Mouse (Mus musculus): ENCODE measurements around the gene Mx1. TPM values are rescaled to one million over a fixed set of nuclear protein-coding genes. Genes with fewer than 3 reads are reported as not detected.

The Mx1 gene
- 0.72 and 2.2 TPM in 2 replicates for total RNA-seq (2012; rRNA removed)
- total RNA-seq (2014; rRNA removed) = 7.8 and 10.5 TPM in 2 replicates
- 7.9 and 8.6 TPM in 2 replicates for polyA plus RNA-seq (2012; ENCODE audit: insufficient read length, low read depth)

DNA sequence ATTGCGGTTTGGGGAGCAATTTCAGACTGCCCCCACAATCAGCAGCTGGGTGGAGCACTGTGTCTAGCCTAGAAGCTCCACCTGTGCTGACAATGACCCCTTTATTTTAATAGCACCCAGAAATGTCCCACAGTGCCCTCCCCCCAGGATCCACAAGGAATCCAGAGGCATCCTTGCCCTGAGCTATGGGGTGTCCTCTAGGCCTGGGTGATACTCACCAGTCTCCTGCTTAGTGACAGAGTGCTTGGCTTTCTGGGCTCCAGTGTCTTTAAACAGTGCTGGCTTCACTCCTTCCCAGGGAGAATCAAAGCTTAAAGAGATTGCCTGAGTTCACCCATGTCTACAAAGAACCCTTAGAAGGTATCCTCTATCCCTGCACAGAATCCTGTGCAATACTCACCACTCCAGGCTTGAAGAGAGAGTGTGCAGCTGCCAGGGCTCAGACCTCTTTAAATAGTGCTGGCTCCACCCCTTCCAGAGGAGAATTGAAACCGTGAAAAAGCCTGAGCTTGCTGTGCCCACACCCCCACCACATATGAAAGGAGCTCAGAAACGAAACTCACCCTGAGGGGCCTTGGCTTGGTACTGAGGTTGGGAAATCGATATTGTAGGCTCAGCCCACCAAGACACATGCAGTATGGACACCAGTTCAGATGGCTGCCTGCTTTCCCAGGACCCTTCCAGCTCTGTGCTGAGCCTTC is at the start of gene Mx1:
Mx1 (minus strand) TSS at position 427 of the 701 bp plus-strand sequence.
- peak; percentile 88 for DNase-seq (ENCODE audit: extremely low read depth)
- in situ Hi-C loops (cut with MboI; ENCODE audit: low pct_ligation_motif_present, low pct_unique_long_range_greater_than_20kb, low sequenced_read_pairs) (no loop called here), dilution Hi-C loops (cut with MboI; ENCODE audit: extremely low pct_ligation_motif_present, extremely low pct_unique_long_range_greater_than_20kb, low sequenced_read_pairs) (no loop called here)
- Histone ChIP-seq H3K9me3 (replicated peaks; ENCODE audit: low read length) (no peaks in the 10 kb centered on the region), H3K4me2 (ENCODE audit: insufficient read depth, low read depth, poor library complexity, severe bottlenecking) (peak within 1 kb of the TSS; percentile 77), H3K4me1 (ENCODE audit: control insufficient read depth in 1 of 2, insufficient read depth in 2 of 2) (peaks cover 33 to 60% of the 10 kb centered on the region in 2 experiments), H3K36me3 (replicated peaks in 1 of 2; ENCODE audit: control insufficient read depth in 1 of 2, insufficient read depth in 1 of 2, low read length in 1 of 2) (no peaks in the 10 kb centered on the region), H3K4me3 (replicated peaks in 1 of 3; ENCODE audit: low read depth in 2 of 3, low read length in 2 of 3, poor library complexity in 1 of 3) (no peak within 1 kb of the TSS), H3K79me2 (replicated peaks; ENCODE audit: control insufficient read depth, extremely low read depth, insufficient read depth, poor library complexity, severe bottlenecking) (no peaks in the 10 kb centered on the region), H3K27me3 (replicated peaks) (no peaks in the 10 kb centered on the region), H3K9ac (ENCODE audit: insufficient read depth, low read depth) (no peak within 1 kb of the TSS), H3K27ac (ENCODE audit: insufficient read depth, low read depth) (no peak within 1 kb of the TSS)
- TF ChIP-seq SIN3A (IDR thresholded peaks at IDR 0.05; ENCODE audit: low read length) (no peak), CTCF (conservative IDR thresholded peaks at IDR 0.05 in 1 of 2, IDR thresholded peaks at IDR 0.05 in 1 of 2; ENCODE audit: low read depth in 2 of 2, low read length in 2 of 2) (no peak), MXI1 (IDR thresholded peaks at IDR 0.05; ENCODE audit: low read depth, low read length) (peak; percentile 44; the same call in 1 of the 2 replicates), MAX (IDR thresholded peaks at IDR 0.05; ENCODE audit: low read length) (no peak), MYC (IDR thresholded peaks at IDR 0.05; ENCODE audit: low read depth, low read length) (no peak), PAX5 (IDR thresholded peaks at IDR 0.05; ENCODE audit: low read length) (no peak), MAZ (IDR thresholded peaks at IDR 0.05; ENCODE audit: low read depth, low read length) (0 out of 2 replicates have a peak, but pooled peaks have one; percentile 73), ETS1 (conservative IDR thresholded peaks at IDR 0.05; ENCODE audit: low read depth, low read length) (peak; percentile 53), MAFK (IDR thresholded peaks at IDR 0.05; ENCODE audit: insufficient replicate concordance, low read length) (0 out of 2 replicates have a peak, but pooled peaks have one; percentile 53), EP300 (IDR thresholded peaks at IDR 0.05; ENCODE audit: low read length) (peak; percentile 78), POLR2AphosphoS2 (IDR thresholded peaks at IDR 0.05; ENCODE audit: low read depth, low read length) (no peak), KAT2A (IDR thresholded peaks at IDR 0.05; ENCODE audit: insufficient replicate concordance, low read length) (no peak), GABPA (IDR thresholded peaks at IDR 0.05; ENCODE audit: insufficient replicate concordance, low read depth, low read length) (no peak), CHD1 (IDR thresholded peaks at IDR 0.05; ENCODE audit: low read depth, low read length) (no peak), ZNF384 (IDR thresholded peaks at IDR 0.05; ENCODE audit: low read depth, low read length) (no peak), IRF4 (IDR thresholded peaks at IDR 0.05; ENCODE audit: low read depth, low read length) (peak; percentile 94), MEF2A (IDR thresholded peaks at IDR 0.05; ENCODE audit: borderline replicate concordance, low read depth, low read length) (peak; percentile 76), ZKSCAN1 (IDR thresholded peaks at IDR 0.05; ENCODE audit: borderline replicate concordance, low read depth, low read length) (no peak), CHD2 (IDR thresholded peaks at IDR 0.05; ENCODE audit: low read length) (no peak; the same call in 1 of the 2 replicates), NRF1 (IDR thresholded peaks at IDR 0.05; ENCODE audit: low read depth, low read length) (no peak), JUND (conservative IDR thresholded peaks at IDR 0.05; ENCODE audit: low read depth, low read length) (no peak), ZC3H11A (IDR thresholded peaks at IDR 0.05; ENCODE audit: low read depth, low read length) (no peak), BHLHE40 (IDR thresholded peaks at IDR 0.05; ENCODE audit: low read depth, low read length) (peak; percentile 60), POLR2A (IDR thresholded peaks at IDR 0.05; ENCODE audit: low read depth, low read length) (peak; percentile 63), TCF12 (IDR thresholded peaks at IDR 0.05; ENCODE audit: low read depth, low read length) (peak; percentile 80), SMC3 (IDR thresholded peaks at IDR 0.05; ENCODE audit: low read depth, low read length) (no peak), JUN (IDR thresholded peaks at IDR 0.05; ENCODE audit: insufficient read depth, low read depth, low read length) (no peak), USF2 (conservative IDR thresholded peaks at IDR 0.05; ENCODE audit: low read depth, low read length) (no peak), UBTF (IDR thresholded peaks at IDR 0.05; ENCODE audit: low read depth, low read length) (no peak), USF1 (IDR thresholded peaks at IDR 0.05; ENCODE audit: low read depth, low read length) (no peak), RAD21 (IDR thresholded peaks at IDR 0.05; ENCODE audit: low read depth, low read length) (no peak), NELFE (IDR thresholded peaks at IDR 0.05; ENCODE audit: low read depth, low read length) (peak; percentile 63), E2F4 (IDR thresholded peaks at IDR 0.05; ENCODE audit: insufficient replicate concordance, low read depth, low read length) (no peak), HCFC1 (IDR thresholded peaks at IDR 0.05; ENCODE audit: low read depth, low read length) (no peak), ELF1 (IDR thresholded peaks at IDR 0.05; ENCODE audit: low read depth, low read length) (no peak), RCOR1 (conservative IDR thresholded peaks at IDR 0.05; ENCODE audit: low read depth, low read length) (0 out of 2 replicates have a peak, but pooled peaks have one; percentile 43), TBP (conservative IDR thresholded peaks at IDR 0.05; ENCODE audit: low read depth, low read length) (peak; percentile 83), ZMIZ1 (IDR thresholded peaks at IDR 0.05; ENCODE audit: low read depth, low read length) (0 out of 2 replicates have a peak, but pooled peaks have one; percentile 24)
